Comparison of ENCODE assay signal across 30 mouse cellular contexts in genomic region chr10:22944247-22944646, GRCm38 (mm10).
"Had no signal": no experiment of that assay in that cellular context is flagged by ENCODE, and none has a peak within 500 bp of the region (broad histone marks: within the 10 kb centered on the region; RNA-seq: fewer than 3 reads in every experiment).

No protein-coding gene starts in this region.

- ATAC-seq: liver, embryonic 12.5 days; liver, postnatal 0 days; lung, postnatal 0 days; midbrain, embryonic 13.5 days; midbrain, embryonic 15.5 days; midbrain, embryonic 16.5 days had no signal

- H3K36me3 ChIP-seq: limb, embryonic 10.5 days; limb, embryonic 12.5 days; limb, embryonic 13.5 days; limb, embryonic 15.5 days; liver, embryonic 12.5 days; liver, embryonic 13.5 days; liver, embryonic 15.5 days; lung, embryonic 15.5 days; midbrain, embryonic 10.5 days; midbrain, embryonic 12.5 days; midbrain, embryonic 13.5 days; midbrain, embryonic 15.5 days; neural tube, embryonic 12.5 days; neural tube, embryonic 13.5 days had no signal

- DNase-seq: left cerebral cortex, postnatal 4 days; liver; liver, embryonic 13.5 days; liver, postnatal 0 days; lung, adult 18-20 months; lung, adult 2 months; lung, embryonic 14.5 days; lung, postnatal 10 days; lung, postnatal 14 days; lung, postnatal 36 days; lung, postnatal 4 days; midbrain, embryonic 14.5 days had no signal

- H3K27ac ChIP-seq: limb, embryonic 10.5 days; limb, embryonic 12.5 days; limb, embryonic 13.5 days; limb, embryonic 15.5 days; liver, embryonic 12.5 days; liver, embryonic 13.5 days; liver, embryonic 14.5 days; liver, embryonic 15.5 days; lung, embryonic 15.5 days; macrophage; midbrain, embryonic 10.5 days; midbrain, embryonic 12.5 days; midbrain, embryonic 13.5 days; midbrain, embryonic 15.5 days; neural tube, embryonic 12.5 days; neural tube, embryonic 13.5 days had no signal

- H3K27me3 ChIP-seq: limb, embryonic 12.5 days; limb, embryonic 13.5 days; limb, embryonic 15.5 days; liver, embryonic 12.5 days; liver, embryonic 13.5 days; liver, embryonic 15.5 days; lung, embryonic 15.5 days; midbrain, embryonic 12.5 days; midbrain, embryonic 13.5 days; midbrain, embryonic 15.5 days; neural tube, embryonic 12.5 days; neural tube, embryonic 13.5 days had no signal

- H3K9me3 ChIP-seq: limb, embryonic 10.5 days; limb, embryonic 12.5 days; limb, embryonic 13.5 days; limb, embryonic 15.5 days; liver, embryonic 12.5 days; liver, embryonic 13.5 days; liver, embryonic 15.5 days; lung, embryonic 15.5 days; midbrain, embryonic 10.5 days; midbrain, embryonic 12.5 days; midbrain, embryonic 13.5 days; midbrain, embryonic 15.5 days; neural tube, embryonic 12.5 days; neural tube, embryonic 13.5 days had no signal

- H3K4me1 ChIP-seq: limb, embryonic 10.5 days; limb, embryonic 12.5 days; limb, embryonic 13.5 days; limb, embryonic 15.5 days; liver, embryonic 12.5 days; liver, embryonic 13.5 days; liver, embryonic 15.5 days; lung, embryonic 15.5 days; midbrain, embryonic 10.5 days; midbrain, embryonic 12.5 days; midbrain, embryonic 13.5 days; midbrain, embryonic 15.5 days; neural tube, embryonic 12.5 days; neural tube, embryonic 13.5 days had no signal

- H3K4me3 ChIP-seq: limb, embryonic 10.5 days; limb, embryonic 12.5 days; limb, embryonic 13.5 days; limb, embryonic 15.5 days; liver, embryonic 12.5 days; liver, embryonic 13.5 days; liver, embryonic 15.5 days; lung, embryonic 15.5 days; midbrain, embryonic 10.5 days; midbrain, embryonic 12.5 days; midbrain, embryonic 13.5 days; midbrain, embryonic 15.5 days; myocyte; neural tube, embryonic 12.5 days; neural tube, embryonic 13.5 days had no signal
